Mouse (Mus musculus): ENCODE measurements around the gene Gabbr2. TPM values are rescaled to one million over a fixed set of nuclear protein-coding genes. Genes with fewer than 3 reads are reported as not detected.

Gene Gabbr2
- polyA plus RNA-seq, 1 experiment from 2014 or later: 12.7 TPM

DNA sequence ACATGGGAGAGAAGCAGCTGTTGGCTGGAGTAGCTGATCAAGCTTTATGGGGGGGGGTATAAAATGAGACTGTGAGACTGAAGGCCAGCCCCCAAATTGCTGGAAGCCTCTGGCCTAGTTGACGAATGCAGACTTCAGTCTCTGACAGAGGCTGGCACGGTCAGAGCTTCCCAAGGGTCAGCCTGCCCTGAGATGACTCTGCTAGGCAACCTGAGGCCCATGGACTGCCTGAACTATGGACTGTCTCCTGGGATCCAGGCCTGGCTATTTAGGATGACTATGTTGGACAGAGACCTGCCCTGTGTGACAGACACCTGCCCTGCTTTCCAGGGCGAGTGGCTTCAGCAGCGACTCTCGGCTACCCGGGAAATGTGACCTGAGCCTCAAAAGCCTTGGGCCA, 281.7 kb downstream of the Gabbr2 start:
- Histone ChIP-seq H3K27ac (peak overlapping the region; percentile 74), H3K4me2 (no peak overlapping the region), H3K27me3 (replicated peaks) (no peaks in the 10 kb centered on the region), H3K9ac (no peak overlapping the region), H3K4me1 (peaks cover 21% of the 10 kb centered on the region), H3K36me3 (replicated peaks) (peaks cover 10% of the 10 kb centered on the region; the same call in 1 of the 2 replicates), H3K9me3 (no peaks in the 10 kb centered on the region), H3K4me3 (no peak overlapping the region)
- WGBS: 57% methylated on average over 6 of the region's 6 CpGs
- no peak; the same call in 1 of the 2 replicates for ATAC-seq (replicated peaks)

DNA sequence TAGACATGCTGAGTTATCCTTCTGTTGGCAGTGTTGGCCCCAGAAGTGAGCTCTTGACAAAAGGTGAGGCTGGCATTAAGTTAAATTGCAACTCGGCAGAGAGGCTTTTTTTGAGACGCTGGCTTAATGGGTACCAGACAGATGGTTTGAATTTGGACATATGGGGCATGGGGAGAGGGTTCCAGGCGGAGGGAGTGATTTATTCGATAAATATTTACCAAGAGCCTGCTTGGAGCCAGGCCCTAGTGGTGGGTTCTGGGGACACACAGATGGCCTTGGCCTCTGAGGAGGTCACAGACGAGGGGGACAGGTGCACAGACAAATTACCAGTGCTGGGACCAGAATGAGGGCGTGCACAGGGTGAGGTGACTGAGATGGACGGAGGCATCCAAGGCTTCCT, 282.2 kb downstream of the Gabbr2 start:
- Histone ChIP-seq H3K4me2 (no peak overlapping the region), H3K4me3 (no peak overlapping the region), H3K9me3 (no peaks in the 10 kb centered on the region), H3K27ac (peak overlapping the region; percentile 74), H3K36me3 (replicated peaks) (peaks cover 10% of the 10 kb centered on the region; the same call in 1 of the 2 replicates), H3K9ac (no peak overlapping the region), H3K4me1 (peaks cover 21% of the 10 kb centered on the region), H3K27me3 (replicated peaks) (no peaks in the 10 kb centered on the region)
- WGBS: 76% methylated on average over 7 of the region's 7 CpGs
- ATAC-seq (replicated peaks): no peak

DNA sequence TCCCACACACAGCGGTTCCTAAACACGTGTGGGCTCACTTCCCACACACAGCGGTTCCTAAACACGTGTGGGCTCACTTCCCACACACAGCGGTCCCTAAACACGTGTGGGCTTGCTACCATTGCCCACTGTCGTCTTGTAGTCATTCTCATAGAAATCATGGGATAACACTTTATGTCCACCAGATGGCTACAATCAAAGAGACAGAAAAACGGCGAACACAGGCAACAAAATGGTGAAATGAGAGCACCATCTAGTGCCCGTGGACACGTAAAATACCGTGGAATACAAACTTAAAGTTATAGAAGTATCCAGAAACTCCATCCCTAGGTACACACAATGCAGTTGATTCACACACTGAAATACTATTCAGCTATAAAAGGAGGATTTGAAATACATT, 285.9 kb downstream of the Gabbr2 start:
- no peak for ATAC-seq (replicated peaks)
- no peak overlapping the region for H3K4me3 ChIP-seq
- WGBS: 82% methylated on average over 12 of the region's 12 CpGs
- H3K9ac ChIP-seq: no peak overlapping the region
- H3K27me3 ChIP-seq (replicated peaks): no peaks in the 10 kb centered on the region
- H3K4me1 ChIP-seq: peaks cover 13% of the 10 kb centered on the region
- no peaks in the 10 kb centered on the region for H3K36me3 ChIP-seq (replicated peaks)
- no peaks in the 10 kb centered on the region for H3K9me3 ChIP-seq
- H3K27ac ChIP-seq: no peak overlapping the region
- no peak overlapping the region for H3K4me2 ChIP-seq

DNA sequence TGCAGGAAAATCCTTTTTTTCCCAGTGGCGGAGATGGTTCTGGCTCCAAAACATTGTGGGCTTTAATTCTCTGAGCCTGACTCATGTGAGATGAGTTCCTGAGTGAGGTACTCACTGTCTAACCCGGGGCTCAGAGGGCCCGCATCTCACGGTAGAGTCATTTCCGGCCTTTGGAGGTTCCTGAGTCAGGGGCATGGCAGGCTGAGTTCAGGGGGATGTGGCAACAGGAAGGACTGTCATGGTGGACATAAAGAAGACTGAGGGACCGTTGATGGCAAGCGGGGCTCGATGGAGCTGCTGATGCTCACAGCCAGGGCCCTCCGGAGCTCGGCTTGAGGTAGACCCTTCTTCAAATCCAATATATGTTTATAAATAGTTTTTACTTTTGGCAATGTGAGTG, 288.5 kb downstream of the Gabbr2 start:
- H3K9ac ChIP-seq: no peak overlapping the region
- H3K27me3 ChIP-seq (replicated peaks): no peaks in the 10 kb centered on the region
- no peak overlapping the region for H3K27ac ChIP-seq
- no peak overlapping the region for H3K4me2 ChIP-seq
- no peak overlapping the region for H3K4me3 ChIP-seq
- no peak for ATAC-seq (replicated peaks)
- no peaks in the 10 kb centered on the region for H3K4me1 ChIP-seq
- H3K9me3 ChIP-seq: no peaks in the 10 kb centered on the region
- WGBS: 90% methylated on average over 10 of the region's 10 CpGs
- no peaks in the 10 kb centered on the region for H3K36me3 ChIP-seq (replicated peaks)

DNA sequence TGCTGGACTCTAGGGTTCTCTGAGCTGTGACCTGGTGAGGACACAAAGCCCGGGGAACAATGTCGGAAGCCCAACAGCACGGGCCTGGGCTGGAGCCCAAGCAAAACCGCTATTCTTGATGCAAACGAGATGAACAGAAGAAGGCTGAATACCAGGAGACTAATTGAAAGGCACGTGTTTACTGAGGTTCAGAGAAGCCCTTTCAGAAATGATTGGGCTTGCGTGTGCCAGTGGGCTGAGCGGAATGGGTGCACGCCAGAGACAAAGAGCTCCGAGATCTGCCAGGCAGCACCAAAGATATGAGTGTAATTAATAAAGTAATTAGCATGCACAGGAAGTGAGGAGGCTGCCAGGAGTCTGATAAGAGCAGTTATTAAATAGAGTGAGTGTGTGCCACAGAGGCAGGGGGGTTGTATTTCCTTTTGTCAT, 291.4 kb downstream of the Gabbr2 start:
- no peaks in the 10 kb centered on the region for H3K27me3 ChIP-seq (replicated peaks)
- no peak overlapping the region for H3K27ac ChIP-seq
- ATAC-seq (replicated peaks): peak; percentile 58
- H3K36me3 ChIP-seq (replicated peaks): no peaks in the 10 kb centered on the region
- 53% methylated on average over 10 of the region's 10 CpGs for WGBS
- no peak overlapping the region for H3K4me3 ChIP-seq
- H3K4me2 ChIP-seq: no peak overlapping the region
- H3K9me3 ChIP-seq: no peaks in the 10 kb centered on the region
- H3K9ac ChIP-seq: no peak overlapping the region
- no peaks in the 10 kb centered on the region for H3K4me1 ChIP-seq

DNA sequence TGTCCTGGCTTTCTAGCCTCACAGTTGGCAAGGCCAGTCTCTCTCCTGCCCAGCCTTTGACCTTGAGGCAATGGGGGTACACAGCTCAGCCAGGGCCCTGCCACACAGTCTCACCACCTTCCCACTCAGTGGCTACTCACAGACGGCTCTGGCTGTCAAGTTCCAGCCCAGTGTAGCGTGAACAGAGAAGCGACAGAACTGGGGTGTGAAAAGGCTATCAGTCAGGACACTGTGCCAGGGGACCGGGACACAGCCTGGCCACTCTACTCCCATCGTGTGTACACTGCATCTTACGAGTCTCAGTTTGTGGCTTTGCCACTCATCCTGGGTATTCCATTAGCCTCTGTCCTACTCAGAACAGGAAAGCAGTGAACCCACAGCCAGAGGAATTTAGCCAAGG, 295.2 kb downstream of the Gabbr2 start:
- WGBS: 65% methylated on average over 6 of the region's 6 CpGs
- no peaks in the 10 kb centered on the region for H3K9me3 ChIP-seq
- H3K4me2 ChIP-seq: no peak overlapping the region

DNA sequence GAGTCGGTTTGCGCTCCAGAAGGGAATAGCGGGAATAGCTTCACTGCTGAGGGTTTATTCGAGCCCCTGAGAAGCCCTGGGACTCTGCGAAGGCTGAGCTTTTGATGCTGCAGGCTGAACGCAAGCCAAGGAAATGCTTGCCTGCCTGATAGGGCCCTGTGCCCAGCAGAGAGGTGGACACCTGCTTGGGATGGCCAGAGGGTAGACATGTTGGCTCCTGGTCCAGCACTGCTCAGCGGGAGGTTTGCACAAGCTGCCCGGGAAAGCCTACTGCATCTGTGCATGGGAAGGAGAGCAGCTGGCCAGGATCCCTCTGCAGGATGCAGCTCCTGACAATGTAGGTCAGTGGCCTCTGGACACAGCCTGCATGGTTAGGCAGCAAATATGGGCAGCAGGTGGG, 301.1 kb downstream of the Gabbr2 start:
- Histone ChIP-seq H3K9me3 (no peaks in the 10 kb centered on the region), H3K27ac (no peak overlapping the region), H3K27me3 (replicated peaks) (no peaks in the 10 kb centered on the region), H3K4me3 (no peak overlapping the region), H3K4me2 (no peak overlapping the region), H3K4me1 (0 out of 2 replicates have a peak, but pooled peaks cover 3% of the 10 kb centered on the region), H3K36me3 (replicated peaks) (no peaks in the 10 kb centered on the region), H3K9ac (no peak overlapping the region)
- no peak for ATAC-seq (replicated peaks)
- WGBS: 76% methylated on average over 8 of the region's 8 CpGs

More for the DNA sequence above, 295.2 kb downstream of the Gabbr2 start:
- H3K4me1 ChIP-seq: no peaks in the 10 kb centered on the region
- no peak overlapping the region for H3K9ac ChIP-seq
- ATAC-seq (replicated peaks): no peak
- no peaks in the 10 kb centered on the region for H3K36me3 ChIP-seq (replicated peaks)
- H3K27ac ChIP-seq: no peak overlapping the region
- H3K27me3 ChIP-seq (replicated peaks): no peaks in the 10 kb centered on the region
- H3K4me3 ChIP-seq: no peak overlapping the region

DNA sequence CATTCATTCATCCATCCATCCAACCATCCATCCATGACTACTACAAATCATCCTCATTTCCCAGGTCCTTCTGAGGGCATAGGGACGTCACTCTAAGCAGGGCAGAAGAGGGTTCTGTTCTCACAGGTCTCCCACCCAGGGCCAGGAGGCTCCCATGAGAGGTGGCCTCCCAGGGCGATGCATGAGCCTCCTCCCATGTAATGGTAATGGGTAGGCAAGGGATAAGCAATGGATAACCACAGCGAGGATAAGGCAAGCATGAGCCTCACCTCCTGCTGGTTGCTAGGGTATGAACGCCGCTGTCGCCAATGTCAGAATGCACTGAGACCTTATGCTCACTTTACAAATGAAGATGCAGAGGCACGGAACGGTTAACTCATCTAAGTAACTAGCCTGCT, 301.7 kb downstream of the Gabbr2 start:
- Histone ChIP-seq H3K4me3 (no peak overlapping the region), H3K27ac (no peak overlapping the region), H3K27me3 (replicated peaks) (no peaks in the 10 kb centered on the region), H3K9me3 (no peaks in the 10 kb centered on the region), H3K4me1 (0 out of 2 replicates have a peak, but pooled peaks cover 3% of the 10 kb centered on the region), H3K36me3 (replicated peaks) (no peaks in the 10 kb centered on the region), H3K4me2 (no peak overlapping the region), H3K9ac (no peak overlapping the region)
- peak; percentile 32; the same call in 1 of the 2 replicates for ATAC-seq (replicated peaks)
- WGBS: 81% methylated on average over 8 of the region's 8 CpGs

DNA sequence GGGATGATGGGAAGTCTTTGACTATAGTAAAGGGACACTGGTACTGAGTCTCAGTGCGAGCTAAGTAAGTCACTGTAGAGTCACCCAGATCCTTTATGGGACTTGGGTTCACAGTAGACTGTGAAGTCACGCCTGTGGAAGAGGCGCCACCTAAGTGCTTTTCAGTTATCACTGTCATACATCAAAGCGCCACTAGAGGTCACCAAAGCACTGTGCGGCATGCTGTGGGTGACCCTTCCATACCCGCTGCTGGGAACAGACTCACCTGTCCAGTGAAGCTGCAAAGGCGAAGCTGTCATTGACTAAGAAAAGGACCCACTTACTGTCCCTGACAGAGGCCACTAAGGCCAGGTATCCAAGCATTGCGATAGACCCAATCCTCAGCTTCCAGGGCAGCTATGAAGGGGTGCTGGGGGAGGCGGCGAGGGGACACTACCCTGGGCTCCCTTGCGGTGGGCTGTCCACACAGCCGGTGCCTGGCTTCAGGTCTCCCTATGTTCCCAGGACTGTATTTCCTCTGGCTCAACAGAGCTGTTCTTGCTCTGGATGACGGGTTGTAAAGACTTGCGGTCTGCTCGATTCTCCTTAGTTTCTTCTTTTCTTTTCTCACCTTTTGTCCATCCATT, 302.2 kb downstream of the Gabbr2 start:
- no peaks in the 10 kb centered on the region for H3K36me3 ChIP-seq (replicated peaks)
- WGBS: 43% methylated on average over 15 of the region's 15 CpGs
- H3K9me3 ChIP-seq: no peaks in the 10 kb centered on the region
- H3K4me3 ChIP-seq: no peak overlapping the region
- H3K9ac ChIP-seq: no peak overlapping the region
- no peak overlapping the region for H3K4me2 ChIP-seq
- ATAC-seq (replicated peaks): peak; percentile 84
- no peak overlapping the region for H3K27ac ChIP-seq
- H3K4me1 ChIP-seq: 0 out of 2 replicates have a peak, but pooled peaks cover 3% of the 10 kb centered on the region
- no peaks in the 10 kb centered on the region for H3K27me3 ChIP-seq (replicated peaks)

DNA sequence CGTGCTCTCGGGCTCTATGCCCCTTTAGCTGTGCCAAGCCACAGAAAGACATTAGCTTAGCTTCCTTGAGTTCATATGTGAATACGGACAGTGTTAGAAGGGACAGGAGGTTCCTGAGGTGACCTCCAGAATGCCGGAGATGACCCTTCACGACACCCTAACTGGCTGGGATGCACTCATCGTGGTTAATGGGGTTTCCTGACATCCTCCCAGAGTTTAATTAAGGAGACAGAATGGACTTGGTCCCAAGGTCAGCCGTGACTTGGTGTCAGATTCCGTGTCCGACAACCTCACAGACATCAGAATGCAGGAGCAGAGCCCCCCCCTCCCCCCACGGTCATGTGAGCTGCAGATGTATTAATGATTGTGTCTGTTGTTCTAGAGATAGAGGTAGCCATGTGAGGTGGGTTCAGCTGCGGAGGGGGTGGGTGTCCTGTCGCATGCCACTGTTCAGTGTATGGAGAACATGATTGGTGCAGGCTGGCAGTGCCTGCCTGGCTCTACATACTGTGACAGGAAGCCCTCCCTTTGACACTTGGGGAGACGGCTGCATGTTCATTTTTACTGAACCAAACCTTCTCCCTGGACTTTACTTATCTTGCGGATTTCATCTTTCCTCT, 303.4 kb downstream of the Gabbr2 start:
- WGBS: 82% methylated on average over 14 of the region's 14 CpGs
- H3K4me3 ChIP-seq: no peak overlapping the region

DNA sequence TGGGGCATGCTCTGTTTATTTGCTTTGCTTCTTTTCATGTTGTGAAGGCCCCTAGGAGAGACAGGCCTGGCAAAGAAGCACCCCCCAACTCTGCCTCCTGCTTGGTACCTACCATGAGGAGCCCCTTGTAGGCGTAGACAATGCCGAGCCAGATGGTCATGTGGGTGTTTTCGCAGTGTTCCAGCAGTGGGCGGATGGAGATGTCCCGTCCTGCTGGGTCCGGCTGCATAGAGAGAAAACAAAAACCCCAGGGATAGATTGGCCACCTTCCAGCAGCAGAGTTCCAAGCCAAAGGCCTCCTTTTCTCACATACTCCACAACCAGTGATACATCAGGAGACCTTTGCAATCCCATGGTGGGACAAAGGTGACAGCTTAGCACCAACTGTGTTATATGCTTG, 307.5 kb downstream of the Gabbr2 start:
- no peak overlapping the region for H3K4me2 ChIP-seq
- H3K27me3 ChIP-seq (replicated peaks): no peaks in the 10 kb centered on the region
- no peak overlapping the region for H3K4me3 ChIP-seq
- ATAC-seq (replicated peaks): no peak
- no peak overlapping the region for H3K9ac ChIP-seq
- no peak overlapping the region for H3K27ac ChIP-seq
- H3K36me3 ChIP-seq (replicated peaks): no peaks in the 10 kb centered on the region
- no peaks in the 10 kb centered on the region for H3K9me3 ChIP-seq
- no peaks in the 10 kb centered on the region for H3K4me1 ChIP-seq
- WGBS: 53% methylated on average over 6 of the region's 6 CpGs

More for the DNA sequence above, 303.4 kb downstream of the Gabbr2 start:
- H3K9me3 ChIP-seq: no peaks in the 10 kb centered on the region
- no peaks in the 10 kb centered on the region for H3K27me3 ChIP-seq (replicated peaks)
- ATAC-seq (replicated peaks): no peak
- no peak overlapping the region for H3K4me2 ChIP-seq
- no peak overlapping the region for H3K27ac ChIP-seq
- H3K4me1 ChIP-seq: 0 out of 2 replicates have a peak, but pooled peaks cover 3% of the 10 kb centered on the region
- no peak overlapping the region for H3K9ac ChIP-seq
- no peaks in the 10 kb centered on the region for H3K36me3 ChIP-seq (replicated peaks)

DNA sequence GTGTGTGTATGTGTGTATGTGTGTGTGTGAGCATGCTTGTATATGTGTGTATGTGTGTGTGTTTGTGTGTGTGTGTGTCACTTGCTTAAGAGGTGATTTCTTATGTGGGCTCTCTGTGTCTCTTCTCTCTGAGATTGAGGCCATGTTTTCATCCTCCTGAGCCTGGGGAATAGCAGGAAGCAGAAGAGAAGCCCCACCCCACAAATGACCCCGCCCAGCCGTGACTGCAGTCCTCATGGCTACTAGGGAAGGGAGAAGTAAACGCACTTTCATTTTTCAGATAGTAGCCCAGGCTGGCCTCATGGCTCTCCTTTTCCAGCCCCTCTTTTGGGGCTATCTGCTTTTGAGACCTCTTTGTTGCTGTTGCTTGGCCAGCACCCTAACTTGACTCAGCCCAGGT, 315.0 kb downstream of the Gabbr2 start:
- H3K9ac ChIP-seq: no peak overlapping the region
- no peaks in the 10 kb centered on the region for H3K4me1 ChIP-seq
- no peak overlapping the region for H3K4me3 ChIP-seq
- peaks cover 13% of the 10 kb centered on the region; the same call in 1 of the 2 replicates for H3K36me3 ChIP-seq (replicated peaks)
- H3K27me3 ChIP-seq (replicated peaks): no peaks in the 10 kb centered on the region
- ATAC-seq (replicated peaks): no peak
- H3K27ac ChIP-seq: no peak overlapping the region
- H3K4me2 ChIP-seq: no peak overlapping the region
- H3K9me3 ChIP-seq: no peaks in the 10 kb centered on the region
- 78% methylated on average over 3 of the region's 3 CpGs for WGBS

DNA sequence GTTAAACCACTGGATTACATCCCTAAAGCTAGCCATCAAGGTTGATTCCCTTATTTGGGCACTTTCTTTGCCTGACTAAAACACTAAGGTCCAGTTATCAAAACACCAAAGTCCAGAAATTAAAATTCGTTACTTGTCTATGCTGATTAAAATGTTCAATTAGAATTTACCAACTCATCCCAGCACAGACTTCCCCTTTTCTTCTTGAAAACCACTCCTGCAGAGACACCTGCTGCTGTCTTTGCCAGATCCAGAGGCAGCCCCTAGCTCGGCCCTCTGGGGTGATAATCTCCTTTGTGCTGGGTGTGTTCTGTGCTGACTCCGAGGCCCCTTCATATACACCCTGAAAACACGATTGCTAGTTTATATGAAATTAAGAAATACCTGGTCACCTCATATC, 315.7 kb downstream of the Gabbr2 start:
- Histone ChIP-seq H3K4me3 (no peak overlapping the region), H3K9ac (no peak overlapping the region), H3K27ac (no peak overlapping the region), H3K9me3 (no peaks in the 10 kb centered on the region), H3K4me2 (no peak overlapping the region), H3K4me1 (no peaks in the 10 kb centered on the region), H3K27me3 (replicated peaks) (no peaks in the 10 kb centered on the region), H3K36me3 (replicated peaks) (peaks cover 13% of the 10 kb centered on the region; the same call in 1 of the 2 replicates)
- no peak for ATAC-seq (replicated peaks)
- 24% methylated on average over 4 of the region's 4 CpGs for WGBS

All from midbrain, embryonic 15.5 days (tissue).